Mouse (Mus musculus): Measurements from ENCODE around the gene Atp5mpl. TPM values are rescaled to one million over a fixed set of nuclear protein-coding genes. Genes with fewer than 3 reads are reported as not detected.

The Atp5mpl gene
- total and polyA plus RNA-seq, 3 experiments, result 224 to 1,158 (median 461) TPM

- no peak for TF ChIP-seq HCFC1 (IDR thresholded peaks at IDR 0.05; ENCODE audit: low read depth, low read length)
- TF ChIP-seq MEF2A (IDR thresholded peaks at IDR 0.05; ENCODE audit: extremely low read depth, insufficient replicate concordance, low read depth, low read length, poor library complexity, severe bottlenecking), result no peak
- TF ChIP-seq MYC (IDR thresholded peaks at IDR 0.05; ENCODE audit: low read depth, low read length), result no peak
- no peak for TF ChIP-seq CTCF (IDR thresholded peaks at IDR 0.05 in 2 of 3, conservative IDR thresholded peaks at IDR 0.05 in 1 of 3; ENCODE audit: control insufficient read depth in 1 of 3, insufficient read depth in 1 of 3, low read depth in 2 of 3, low read length in 3 of 3, poor library complexity in 1 of 3, severe bottlenecking in 1 of 3)
- peak; percentile 53; the same call in 1 of the 2 replicates for TF ChIP-seq TCF12 (IDR thresholded peaks at IDR 0.05; ENCODE audit: low read depth, low read length)
- TF ChIP-seq EP300 (IDR thresholded peaks at IDR 0.05; ENCODE audit: low read depth in 1 of 2, low read length in 2 of 2), result peak; percentile 46 to 77; a peak in 3 of 4 replicates
- no peak for TF ChIP-seq BHLHE40 (IDR thresholded peaks at IDR 0.05; ENCODE audit: borderline replicate concordance, low read depth, low read length)
- no peak for TF ChIP-seq POLR2AphosphoS2 (IDR thresholded peaks at IDR 0.05; ENCODE audit: low read length)
- no peak for TF ChIP-seq KAT2A (conservative IDR thresholded peaks at IDR 0.05; ENCODE audit: low read depth, low read length)
- TF ChIP-seq ETS1 (IDR thresholded peaks at IDR 0.05; ENCODE audit: low read depth, low read length), result peak; percentile 40; the same call in 1 of the 2 replicates
- TF ChIP-seq SMC3 (IDR thresholded peaks at IDR 0.05; ENCODE audit: low read depth, low read length), result no peak
- no peak for TF ChIP-seq MAX (IDR thresholded peaks at IDR 0.05; ENCODE audit: low read length)
- TF ChIP-seq GATA1 (IDR thresholded peaks at IDR 0.05; ENCODE audit: low read depth, low read length), result peak; percentile 40; the same call in 1 of the 2 replicates
- DNase-seq (ENCODE audit: low read depth, low spot score), result peak; percentile 42
Measured at GRCm38 (mm10) chr12:111983165-111983564, 16.4 kb upstream of the Atp5mpl start.

DNA sequence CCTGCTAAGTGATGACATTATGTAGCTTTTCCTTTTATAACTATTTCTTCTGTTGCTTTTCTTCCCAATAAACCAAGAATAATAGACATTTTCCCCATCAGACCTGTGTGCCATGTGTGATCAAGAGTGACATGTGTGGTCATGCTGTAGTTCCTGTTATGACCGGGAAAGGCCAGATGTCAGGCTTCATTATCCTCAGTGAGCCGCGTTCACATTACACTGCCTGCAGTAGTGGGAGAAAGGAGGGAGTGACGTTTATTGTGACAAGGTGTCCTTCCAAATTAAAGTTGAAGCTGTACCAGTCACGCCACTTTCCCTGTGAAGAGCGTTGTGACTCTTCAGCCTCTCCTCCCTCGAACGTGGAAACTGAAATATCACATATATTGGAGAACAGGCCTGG is 15.1 kb upstream of the Atp5mpl start:
- DNase-seq (ENCODE audit: low read depth, low spot score), result no peak
- Histone ChIP-seq H3K9me3 (replicated peaks; ENCODE audit: insufficient read depth, low read length) (no peaks in the 10 kb centered on the region; the same call in 1 of the 2 replicates), H3K79me2 (ENCODE audit: control insufficient read depth, insufficient read depth, low read length, poor library complexity) (peaks cover 29% of the 10 kb centered on the region), H3K4me3 (ENCODE audit: control insufficient read depth in 1 of 2, insufficient read depth in 1 of 2, low read depth in 2 of 2, low read length in 2 of 2) (no peak overlapping the region), H3K27me3 (ENCODE audit: control insufficient read depth in 1 of 2, insufficient read depth in 2 of 2, low read length in 2 of 2) (no peaks in the 10 kb centered on the region), H3K9ac (ENCODE audit: control insufficient read depth, low read depth, low read length, poor library complexity, severe bottlenecking) (no peak overlapping the region), H3K36me3 (ENCODE audit: control insufficient read depth in 1 of 2, insufficient read depth in 2 of 2, low read length in 2 of 2) (peaks cover 0 to 4% of the 10 kb centered on the region in 2 experiments; a peak in 1 of 4 replicates), H3K27ac (ENCODE audit: control insufficient read depth, low read depth, low read length) (no peak overlapping the region), H3K4me1 (ENCODE audit: control insufficient read depth in 1 of 2, insufficient read depth in 2 of 2, low read length in 2 of 2) (peaks cover 0 to 4% of the 10 kb centered on the region in 2 experiments; a peak in 1 of 4 replicates)
- TF ChIP-seq MYC (IDR thresholded peaks at IDR 0.05; ENCODE audit: low read depth, low read length) (no peak), RAD21 (IDR thresholded peaks at IDR 0.05; ENCODE audit: low read depth, low read length) (no peak), MXI1 (IDR thresholded peaks at IDR 0.05; ENCODE audit: low read depth, low read length) (no peak), POLR2AphosphoS2 (IDR thresholded peaks at IDR 0.05; ENCODE audit: low read length) (no peak)

More at GRCm38 (mm10) chr12:111983165-111983564, 16.4 kb upstream of the Atp5mpl start:
- Histone ChIP-seq H3K27me3 (ENCODE audit: control insufficient read depth in 1 of 2, insufficient read depth in 2 of 2, low read length in 2 of 2) (no peaks in the 10 kb centered on the region), H3K9ac (ENCODE audit: control insufficient read depth, low read depth, low read length, poor library complexity, severe bottlenecking) (no peak overlapping the region), H3K36me3 (ENCODE audit: control insufficient read depth in 1 of 2, insufficient read depth in 2 of 2, low read length in 2 of 2) (peaks cover 0 to 4% of the 10 kb centered on the region in 2 experiments; a peak in 1 of 4 replicates), H3K9me3 (replicated peaks; ENCODE audit: insufficient read depth, low read length) (peaks cover 4% of the 10 kb centered on the region), H3K4me1 (ENCODE audit: control insufficient read depth in 1 of 2, insufficient read depth in 2 of 2, low read length in 2 of 2) (peaks cover 0 to 4% of the 10 kb centered on the region in 2 experiments; a peak in 1 of 4 replicates), H3K4me3 (ENCODE audit: control insufficient read depth in 1 of 2, insufficient read depth in 1 of 2, low read depth in 2 of 2, low read length in 2 of 2) (no peak overlapping the region), H3K27ac (ENCODE audit: control insufficient read depth, low read depth, low read length) (peak overlapping the region; percentile 3; the same call in 1 of the 2 replicates), H3K79me2 (ENCODE audit: control insufficient read depth, insufficient read depth, low read length, poor library complexity) (peaks cover 22% of the 10 kb centered on the region)

Measured in MEL (cell line).